Mouse (Mus musculus) kidney, postnatal 14 days (tissue): ENCODE results near the gene Slc12a8.
A peak's percentile ranks its signal among the peaks of the same experiment; 100 is the strongest.

ENCODE experiments used
- DNase-seq: peaks from one replicate; pipeline ENCODE4 v3.0.0; 2022; ENCODE audit warnings: mixed read lengths

The Slc12a8 gene

GRCm38 (mm10) chr16:33621836-33622235 lies 104.7 kb downstream of the Slc12a8 start:
- no peak for DNase-seq

- DNase-seq = no peak
Observed at GRCm38 (mm10) chr16:33624586-33624985, 107.5 kb downstream of the Slc12a8 start.

GRCm38 (mm10) chr16:33629539-33629938 lies 112.4 kb downstream of the Slc12a8 start:
- no peak for DNase-seq

- DNase-seq = no peak
Observed at GRCm38 (mm10) chr16:33635836-33636595, 118.9 kb downstream of the Slc12a8 start.

- DNase-seq = no peak
Observed at GRCm38 (mm10) chr16:33641779-33642178, 124.7 kb downstream of the Slc12a8 start.

- no peak for DNase-seq
Observed at GRCm38 (mm10) chr16:33653116-33653515, 136.0 kb downstream of the Slc12a8 start.

- no peak for DNase-seq
Observed at GRCm38 (mm10) chr16:33655443-33655842, 138.3 kb downstream of the Slc12a8 start.

GRCm38 (mm10) chr16:33657191-33657590 lies 140.1 kb downstream of the Slc12a8 start:
- no peak for DNase-seq

- no peak for DNase-seq
Observed at GRCm38 (mm10) chr16:33658121-33658520, 141.0 kb downstream of the Slc12a8 start.

GRCm38 (mm10) chr16:33659521-33659920 lies 142.4 kb downstream of the Slc12a8 start:
- no peak for DNase-seq

- DNase-seq = peak; percentile 79
Observed at GRCm38 (mm10) chr16:33660125-33660524, 143.0 kb downstream of the Slc12a8 start.

- no peak for DNase-seq
Observed at GRCm38 (mm10) chr16:33662841-33663240, 145.7 kb downstream of the Slc12a8 start.

GRCm38 (mm10) chr16:33666226-33666625 lies 149.1 kb downstream of the Slc12a8 start:
- DNase-seq = no peak

GRCm38 (mm10) chr16:33666985-33667538 lies 149.9 kb downstream of the Slc12a8 start:
- no peak for DNase-seq

- DNase-seq = no peak
Observed at GRCm38 (mm10) chr16:33668448-33668847, 151.3 kb downstream of the Slc12a8 start.

- no peak for DNase-seq
Observed at GRCm38 (mm10) chr16:33669072-33669471, 151.9 kb downstream of the Slc12a8 start.

- DNase-seq = no peak
Observed at GRCm38 (mm10) chr16:33670340-33670739, 153.2 kb downstream of the Slc12a8 start.

GRCm38 (mm10) chr16:33670933-33671332 lies 153.8 kb downstream of the Slc12a8 start:
- DNase-seq = no peak

GRCm38 (mm10) chr16:33672188-33672587 lies 155.1 kb downstream of the Slc12a8 start:
- DNase-seq = no peak

GRCm38 (mm10) chr16:33672643-33673042 lies 155.5 kb downstream of the Slc12a8 start:
- no peak for DNase-seq

GRCm38 (mm10) chr16:33673530-33674109 lies 156.5 kb downstream of the Slc12a8 start:
- DNase-seq = peak; percentile 64

GRCm38 (mm10) chr16:33675151-33675847 lies 158.2 kb downstream of the Slc12a8 start:
- DNase-seq = no peak

GRCm38 (mm10) chr16:33675848-33676184 lies 158.7 kb downstream of the Slc12a8 start:
- peak; percentile 68 for DNase-seq
